Mouse (Mus musculus) CH12F3 (cell line): ENCODE data around the gene Rhbdl1.

Experiments
- in situ Hi-C: fragments of 300-500 bp; cut with MboI; formaldehyde crosslinking; loops from 2 replicates; pipeline ENCODE4 v1.14.3; 2020; ENCODE audit warnings: low sequenced_read_pairs

The Rhbdl1 gene

DNA sequence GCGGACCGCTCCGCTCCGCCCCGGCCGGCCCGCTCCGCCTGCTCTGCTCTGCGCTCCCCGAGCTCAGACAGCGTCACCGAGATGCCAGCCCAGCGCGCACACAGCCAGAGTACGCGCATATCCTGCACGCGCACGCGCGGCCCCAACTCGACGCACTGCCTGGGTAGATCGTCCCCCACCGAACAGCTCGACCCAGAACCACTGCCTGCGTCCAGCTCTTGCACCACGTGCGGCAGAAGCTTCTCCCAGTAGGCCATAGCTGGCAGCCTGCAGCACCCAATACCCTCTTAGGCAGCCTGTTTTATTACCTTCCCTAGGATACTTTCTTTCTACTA lies at the start of gene Rhbdl1:
Rhbdl1 (minus strand) TSS at position 220 of the 335 bp plus-strand sequence.
- in situ Hi-C loops, result no loop called here

- in situ Hi-C loops, result loop anchor here (25.0 kb wide), 1 partner anchor 125 kb away; no protein-coding TSS in a partner anchor
Measured at GRCm38 (mm10) chr17:25886806-25887205, 49.7 kb upstream of the Rhbdl1 start.

DNA sequence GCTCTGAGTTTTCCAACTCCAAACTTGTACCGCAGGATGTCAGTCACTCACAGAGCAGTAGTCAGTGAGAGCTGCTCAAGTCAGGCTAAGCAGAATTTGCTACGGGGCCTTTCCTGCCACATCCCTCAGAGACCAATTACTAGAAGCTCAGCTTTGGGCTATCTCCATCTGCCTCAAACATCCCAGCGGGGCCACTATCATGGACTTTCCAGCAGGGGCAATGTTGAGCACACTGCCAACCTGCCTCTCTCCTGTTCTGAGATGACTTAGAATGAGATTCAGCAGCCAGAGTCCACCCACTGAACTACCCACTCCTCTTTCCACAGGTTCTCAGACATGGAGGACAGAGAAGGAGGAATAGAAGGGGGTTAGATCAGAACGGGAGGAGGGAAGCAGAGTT lies 48.5 kb upstream of the Rhbdl1 start:
- in situ Hi-C loops, result loop anchor here (25.0 kb wide), 1 partner anchor 127 kb away; no protein-coding TSS in a partner anchor

GRCm38 (mm10) chr17:25883824-25884223 lies 46.7 kb upstream of the Rhbdl1 start:
- in situ Hi-C loops, result loop anchor here (25.0 kb wide), 1 partner anchor 128 kb away; no protein-coding TSS in a partner anchor

DNA sequence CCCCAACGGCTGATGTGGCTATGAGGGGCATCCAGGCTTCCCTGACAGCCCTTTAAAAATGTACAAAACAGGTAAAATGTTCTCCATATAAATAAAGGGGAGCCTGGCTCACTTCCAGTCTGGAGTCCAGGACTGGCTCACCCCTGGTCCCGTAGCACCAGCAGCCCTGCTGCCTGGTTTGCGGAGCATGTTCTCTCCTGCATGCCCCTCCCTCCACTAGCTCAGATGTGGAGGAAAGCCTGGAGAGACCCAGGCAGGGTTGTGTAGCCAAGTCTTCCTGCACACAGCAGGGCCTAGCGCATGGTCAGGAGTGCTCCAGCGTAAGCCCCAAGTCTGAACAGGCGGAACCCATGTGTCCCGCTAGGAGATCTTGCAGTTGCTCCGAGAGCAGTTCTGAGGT lies 46.2 kb upstream of the Rhbdl1 start:
- in situ Hi-C loops, result loop anchor here (25.0 kb wide), 1 partner anchor 129 kb away; no protein-coding TSS in a partner anchor

GRCm38 (mm10) chr17:25882306-25882705 lies 45.2 kb upstream of the Rhbdl1 start:
- in situ Hi-C loops, result loop anchor here (25.0 kb wide), 1 partner anchor 130 kb away; no protein-coding TSS in a partner anchor

DNA sequence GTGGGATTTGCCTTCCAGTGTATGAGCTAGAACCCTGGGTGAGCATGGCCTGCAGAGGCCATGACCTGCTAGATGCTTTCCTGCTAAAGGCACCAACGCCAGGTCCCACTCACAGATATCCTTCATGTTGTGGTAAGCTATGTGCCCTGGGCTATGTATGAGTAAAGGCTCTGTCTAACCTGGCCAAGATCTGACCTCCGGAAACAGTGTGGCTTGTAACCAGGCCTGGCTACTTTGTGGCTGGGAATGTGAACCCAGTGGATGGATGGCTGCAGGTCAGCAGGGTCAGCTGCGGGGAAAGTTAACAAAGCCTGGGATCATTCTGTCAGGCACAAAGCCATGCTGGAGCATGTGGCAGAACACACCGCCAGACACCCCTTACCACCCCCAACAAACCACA lies 44.6 kb upstream of the Rhbdl1 start:
- in situ Hi-C loops, result loop anchor here (25.0 kb wide), 1 partner anchor 131 kb away; no protein-coding TSS in a partner anchor

GRCm38 (mm10) chr17:25880913-25881641 lies 44.0 kb upstream of the Rhbdl1 start:
- in situ Hi-C loops, result loop anchor here (25.0 kb wide), 1 partner anchor 131 kb away; no protein-coding TSS in a partner anchor

GRCm38 (mm10) chr17:25880196-25880910 lies 43.3 kb upstream of the Rhbdl1 start, which contains the start of gene Wfikkn1:
Gene Wfikkn1, minus strand, starts transcription at chr17:25880858.
- in situ Hi-C loops, result loop anchor here (25.0 kb wide), 1 partner anchor 132 kb away; no protein-coding TSS in a partner anchor

- in situ Hi-C loops, result loop anchor here (25.0 kb wide), 1 partner anchor 133 kb away; no protein-coding TSS in a partner anchor
Measured at GRCm38 (mm10) chr17:25879750-25880149, 42.7 kb upstream of the Rhbdl1 start.

DNA sequence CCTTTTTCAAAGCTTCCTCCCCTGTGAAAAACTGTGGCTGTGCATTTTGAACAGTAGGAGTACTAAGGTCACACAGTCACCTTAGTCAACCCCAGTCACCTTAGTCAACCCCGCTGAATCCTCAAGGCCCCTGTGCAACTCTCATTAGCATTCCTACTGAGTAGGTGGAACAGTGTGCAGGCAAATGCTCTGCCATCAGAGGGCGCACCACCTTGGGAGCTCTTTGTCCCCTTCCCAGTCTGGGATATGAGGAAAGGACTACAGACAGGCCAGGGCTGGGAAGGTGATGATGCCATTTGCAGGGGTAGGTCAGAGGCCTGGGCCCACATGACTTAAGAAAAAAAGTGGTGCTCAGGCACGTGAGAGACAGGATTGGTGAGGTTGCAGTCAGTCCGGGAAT lies 42.2 kb upstream of the Rhbdl1 start:
- in situ Hi-C loops, result loop anchor here (25.0 kb wide), 1 partner anchor 133 kb away; no protein-coding TSS in a partner anchor

GRCm38 (mm10) chr17:25878611-25879180 lies 41.6 kb upstream of the Rhbdl1 start:
- in situ Hi-C loops, result loop anchor here (25.0 kb wide), 1 partner anchor 134 kb away; no protein-coding TSS in a partner anchor

GRCm38 (mm10) chr17:25877741-25878610 lies 40.9 kb upstream of the Rhbdl1 start:
- in situ Hi-C loops, result loop anchor here (25.0 kb wide), 1 partner anchor 134 kb away; no protein-coding TSS in a partner anchor

GRCm38 (mm10) chr17:25877025-25877424 lies 39.9 kb upstream of the Rhbdl1 start:
- in situ Hi-C loops, result loop anchor here (25.0 kb wide), 1 partner anchor 135 kb away; no protein-coding TSS in a partner anchor

DNA sequence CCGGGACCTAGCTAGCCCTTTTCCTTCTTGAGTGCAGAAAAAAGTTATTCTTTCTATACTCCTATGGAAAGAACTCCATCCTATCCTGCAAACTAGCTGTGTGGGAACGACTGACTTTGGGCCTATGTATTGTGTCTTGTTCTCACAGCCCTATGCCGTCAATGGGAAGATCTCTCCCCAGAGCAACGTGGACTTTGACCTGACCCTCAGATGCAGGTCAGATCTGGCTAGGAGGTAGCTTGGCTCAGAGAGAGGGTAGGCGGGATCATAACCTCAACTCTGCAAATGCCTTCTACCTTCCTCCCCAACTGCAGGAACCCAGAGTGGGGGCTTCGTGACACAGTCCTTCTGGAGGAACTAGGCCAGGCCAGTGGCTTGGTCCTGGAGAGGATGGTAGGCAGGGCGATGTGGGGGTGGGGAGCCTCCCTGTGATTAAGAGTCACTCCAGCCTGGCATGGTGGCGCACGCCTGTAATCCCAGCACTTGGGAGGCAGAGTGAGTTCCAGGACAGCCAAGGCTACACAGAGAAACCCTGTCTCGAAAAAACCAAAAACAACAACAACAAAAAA lies 39.3 kb upstream of the Rhbdl1 start:
- in situ Hi-C loops, result loop anchor here (25.0 kb wide), 1 partner anchor 136 kb away; no protein-coding TSS in a partner anchor

- in situ Hi-C loops, result loop anchor here (25.0 kb wide), 1 partner anchor 137 kb away; no protein-coding TSS in a partner anchor
Measured at GRCm38 (mm10) chr17:25875171-25876136, 38.4 kb upstream of the Rhbdl1 start.

- in situ Hi-C loops, result loop anchor here (25.0 kb wide), 1 partner anchor 138 kb away; no protein-coding TSS in a partner anchor
Measured at GRCm38 (mm10) chr17:25874721-25875170, 37.7 kb upstream of the Rhbdl1 start, which contains the start of gene Mettl26. Gene Mettl26, plus strand, starts transcription at chr17:25875074.

- in situ Hi-C loops, result no loop called here
Measured at GRCm38 (mm10) chr17:25874148-25874720, 37.1 kb upstream of the Rhbdl1 start.
